Mouse (Mus musculus) CH12.LX (cell line): Measurements from ENCODE around the gene Grin2a. TPM values are rescaled to one million over a fixed set of nuclear protein-coding genes. Genes with fewer than 3 reads are reported as not detected.

Source experiments
- DNase-seq: peaks from one replicate; pipeline ENCODE4 v3.0.0-alpha.2; 2013; ENCODE audit errors: extremely low read depth
- H3K27ac ChIP-seq: 2 replicates; pipeline ENCODE4 v1.5.1; 2012; ENCODE audit warnings: low read depth, mild to moderate bottlenecking, control low read depth, moderate library complexity; ENCODE audit not compliant: insufficient read depth
- H3K27me3 ChIP-seq: replicated peaks from 2 replicates; pipeline ENCODE3; 2012; ENCODE audit warnings: inconsistent platforms
- H3K36me3 ChIP-seq, 2 experiments: replicated peaks in 1 of 2; 2 replicates each; pipeline versions ENCODE3 to v1.6.1; 2012; ENCODE audit warnings: inconsistent platforms in 1 of 2, low read length in 1 of 2, mild to moderate bottlenecking in 1 of 2, mixed read lengths in 1 of 2, moderate library complexity in 1 of 2; ENCODE audit not compliant: control insufficient read depth in 1 of 2, insufficient read depth in 1 of 2
- H3K4me1 ChIP-seq, 2 experiments: 2 replicates each; pipeline ENCODE4 v1.6.1; 2012; ENCODE audit warnings: inconsistent platforms in 1 of 2, moderate library complexity in 1 of 2; ENCODE audit not compliant: insufficient read depth in 2 of 2, control insufficient read depth in 1 of 2
- H3K4me2 ChIP-seq: 2 replicates; pipeline ENCODE4 v1.6.1; 2012; ENCODE audit warnings: low read depth, mild to moderate bottlenecking, control low read depth; ENCODE audit not compliant: poor library complexity, insufficient read depth, severe bottlenecking
- H3K4me3 ChIP-seq, 3 experiments: fragments of 150-350 bp in 1 of 3; sonication (generic) in 1 of 3; replicated peaks in 1 of 3; 2 replicates each; pipeline versions ENCODE3 to v1.5.1; 2011 to 2012; ENCODE audit warnings: low read depth in 2 of 3, low read length in 2 of 3, mild to moderate bottlenecking in 2 of 3, moderate library complexity in 2 of 3, control low read depth in 1 of 3, improper control_type of control experiment in 1 of 3, inconsistent platforms in 1 of 3, mixed read lengths in 1 of 3; ENCODE audit not compliant: poor library complexity in 1 of 3
- H3K79me2 ChIP-seq: replicated peaks from 2 replicates; pipeline ENCODE4 v1.6.1; 2012; ENCODE audit warnings: mild to moderate bottlenecking, moderate library complexity; ENCODE audit not compliant: control insufficient read depth, poor library complexity, insufficient read depth, severe bottlenecking; ENCODE audit errors: extremely low read depth
- H3K9ac ChIP-seq: 2 replicates; pipeline ENCODE4 v1.6.1; 2012; ENCODE audit warnings: low read depth, mild to moderate bottlenecking, control low read depth, moderate library complexity; ENCODE audit not compliant: insufficient read depth
- H3K9me3 ChIP-seq: replicated peaks from 2 replicates; pipeline ENCODE3; 2012; ENCODE audit warnings: low read length, inconsistent platforms, mixed read lengths
- CHD2 ChIP-seq: IDR thresholded peaks from 2 replicates; pipeline ENCODE4 v1.6.1; 2011; ENCODE audit warnings: low read length, improper control_type of control experiment
- CTCF ChIP-seq, 2 experiments: IDR thresholded peaks in 1 of 2; conservative IDR thresholded peaks in 1 of 2; 2 replicates each; pipeline ENCODE4 v1.5.1; 2011 to 2012; ENCODE audit warnings: low read depth in 2 of 2, low read length in 2 of 2, improper control_type of control experiment in 1 of 2, inconsistent platforms in 1 of 2, mild to moderate bottlenecking in 1 of 2, moderate library complexity in 1 of 2
- IRF4 ChIP-seq: IDR thresholded peaks from 2 replicates; pipeline ENCODE4 v1.6.1; 2014; ENCODE audit warnings: low read depth, mild to moderate bottlenecking, inconsistent platforms, low read length, improper control_type of control experiment
- JUN ChIP-seq: IDR thresholded peaks from 2 replicates; pipeline ENCODE4 v1.6.1; 2011; ENCODE audit warnings: low read depth, mild to moderate bottlenecking, low read length, improper control_type of control experiment, moderate library complexity; ENCODE audit not compliant: insufficient read depth
- JUND ChIP-seq: conservative IDR thresholded peaks from 2 replicates; pipeline ENCODE4 v1.6.1; 2011; ENCODE audit warnings: low read depth, low read length, improper control_type of control experiment
- KAT2A ChIP-seq: IDR thresholded peaks from 2 replicates; pipeline ENCODE4 v1.6.1; 2012; ENCODE audit warnings: low read length, improper control_type of control experiment, inconsistent platforms; ENCODE audit not compliant: insufficient replicate concordance
- MAX ChIP-seq: IDR thresholded peaks from 2 replicates; pipeline ENCODE4 v1.6.1; 2011; ENCODE audit warnings: low read length, improper control_type of control experiment
- MYC ChIP-seq: IDR thresholded peaks from 2 replicates; pipeline ENCODE4 v1.6.1; 2011; ENCODE audit warnings: low read depth, mild to moderate bottlenecking, improper control_type of control experiment, low read length
- NRF1 ChIP-seq: IDR thresholded peaks from 2 replicates; pipeline ENCODE4 v1.6.1; 2014; ENCODE audit warnings: low read depth, mild to moderate bottlenecking, inconsistent platforms, low read length, improper control_type of control experiment, moderate library complexity
- POLR2A ChIP-seq: IDR thresholded peaks from 2 replicates; pipeline ENCODE4 v1.6.1; 2011; ENCODE audit warnings: low read depth, mild to moderate bottlenecking, improper control_type of control experiment, low read length
- RAD21 ChIP-seq: IDR thresholded peaks from 2 replicates; pipeline ENCODE4 v1.6.1; 2011; ENCODE audit warnings: low read depth, mild to moderate bottlenecking, low read length, improper control_type of control experiment, moderate library complexity
- SMC3 ChIP-seq: IDR thresholded peaks from 2 replicates; pipeline ENCODE4 v1.6.1; 2011; ENCODE audit warnings: low read depth, low read length, improper control_type of control experiment
- USF1 ChIP-seq: IDR thresholded peaks from 2 replicates; pipeline ENCODE4 v1.6.1; 2014; ENCODE audit warnings: low read depth, mild to moderate bottlenecking, inconsistent platforms, low read length, improper control_type of control experiment
- dilution Hi-C: fragments of 300-500 bp; cut with MboI; formaldehyde crosslinking; loops from 2 replicates; pipeline ENCODE4 v1.14.3; 2020; ENCODE audit warnings: low sequenced_read_pairs; ENCODE audit not compliant: extremely low pct_unique_long_range_greater_than_20kb, extremely low pct_ligation_motif_present
- in situ Hi-C: fragments of 300-500 bp; cut with MboI; formaldehyde crosslinking; loops from 3 replicates; pipeline ENCODE4 v1.14.3; 2019; ENCODE audit warnings: low sequenced_read_pairs, low pct_ligation_motif_present, low pct_unique_long_range_greater_than_20kb, mixed read lengths
- polyA plus RNA-seq: library from polyadenylated mRNA; unstranded; fragments of >175 nt; gene quantifications from 2 replicates; pipeline ENCODE4 v1.2.1, GENCODE M21; 2012; ENCODE audit warnings: low read depth; ENCODE audit not compliant: insufficient read length
- total RNA-seq, 2 experiments: library from RNA; depleted of rRNA; stranded (reverse); fragments of 300-350 nt in 1 of 2; fragments of >200 nt in 1 of 2; gene quantifications; 2 replicates each; pipeline ENCODE4 v1.2.3; 2012 to 2014

The Grin2a gene
- total and polyA plus RNA-seq, 3 experiments, result not detected

GRCm38 (mm10) chr16:9997931-9998330 lies 2.6 kb upstream of the Grin2a start:
- dilution Hi-C loops, result no loop called here
- Histone ChIP-seq H3K27ac (no peak overlapping the region), H3K9ac (no peak overlapping the region), H3K4me1 (no peaks in the 10 kb centered on the region), H3K9me3 (no peaks in the 10 kb centered on the region), H3K27me3 (peaks cover 25% of the 10 kb centered on the region), H3K4me3 (no peak overlapping the region), H3K79me2 (no peaks in the 10 kb centered on the region), H3K4me2 (no peak overlapping the region), H3K36me3 (no peaks in the 10 kb centered on the region)
- TF ChIP-seq CTCF (conservative IDR thresholded peaks at IDR 0.05 in 1 of 2, IDR thresholded peaks at IDR 0.05 in 1 of 2; ENCODE audit: low read depth in 2 of 2, low read length in 2 of 2) (peak; percentile 30 to 42; a peak in 3 of 4 replicates), SMC3 (0 out of 2 replicates have a peak, but pooled peaks have one; percentile 11), RAD21 (peak; percentile 23), IRF4 (no peak), USF1 (no peak)
- in situ Hi-C loops, result no loop called here
- DNase-seq, result no peak

- H3K27ac ChIP-seq, result no peak overlapping the region
- peaks cover 13% of the 10 kb centered on the region for H3K27me3 ChIP-seq
- dilution Hi-C loops (no loop called here), in situ Hi-C loops (no loop called here)
- H3K36me3 ChIP-seq, result no peaks in the 10 kb centered on the region
- H3K4me1 ChIP-seq, result no peaks in the 10 kb centered on the region
- no peak overlapping the region for H3K4me2 ChIP-seq
- TF ChIP-seq IRF4 (no peak), CHD2 (no peak), JUN (no peak), POLR2A (no peak), CTCF (conservative IDR thresholded peaks at IDR 0.05 in 1 of 2, IDR thresholded peaks at IDR 0.05 in 1 of 2; ENCODE audit: low read depth in 2 of 2, low read length in 2 of 2) (no peak), MYC (no peak), NRF1 (no peak), USF1 (no peak), MAX (no peak), KAT2A (no peak), JUND (no peak)
- no peaks in the 10 kb centered on the region for H3K9me3 ChIP-seq
- H3K79me2 ChIP-seq, result no peaks in the 10 kb centered on the region
- no peak overlapping the region for H3K9ac ChIP-seq
- no peak overlapping the region for H3K4me3 ChIP-seq
- no peak for DNase-seq
These were observed 452 bp upstream of the Grin2a start for GRCm38 (mm10) chr16:9995814-9996210.
